Mouse (Mus musculus) liver, embryonic 14.5 days (tissue): ENCODE measurements at regions not wholly inside any gene's neighbourhood (a gene's known extent, or its start where the extent isn't known, plus 50 kb on each side); places are given as distances from the start of the nearest gene placed in this dataset.

ENCODE experiments used
- CTCF ChIP-seq: IDR thresholded peaks from 2 replicates; pipeline ENCODE4 v1.5.1; 2016; ENCODE audit warnings: antibody characterized with exemption, low read depth, control low read depth
- EP300 ChIP-seq: IDR thresholded peaks from 2 replicates; pipeline ENCODE4 v1.6.1; 2016; ENCODE audit warnings: antibody characterized with exemption, low read depth

DNA sequence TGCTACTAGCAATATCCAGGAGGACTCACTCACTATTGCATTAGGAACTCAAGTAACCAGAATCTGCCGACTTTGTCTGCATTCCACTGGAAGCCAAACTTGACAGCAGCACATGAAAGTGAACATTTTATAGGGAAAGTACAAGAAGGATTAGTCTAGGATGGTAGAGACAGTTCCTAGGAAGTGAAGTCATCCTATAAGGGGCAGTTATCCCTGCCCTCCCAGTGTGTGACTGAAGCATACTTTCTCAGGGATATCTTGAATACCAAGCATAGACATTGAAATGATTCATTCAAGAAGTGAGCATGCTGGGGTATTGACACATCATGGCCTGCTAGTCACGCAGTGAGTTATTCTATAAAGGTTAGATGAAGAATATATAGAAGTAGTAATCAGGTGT lies 632.2 kb upstream of the Zeb2 start:
- TF ChIP-seq CTCF (no peak), EP300 (no peak)
